Mouse (Mus musculus) liver, embryonic 14.5 days (tissue): ENCODE results near the gene Ksr2. TPM values are rescaled to one million over a fixed set of nuclear protein-coding genes. Genes with fewer than 3 reads are reported as not detected.

ENCODE experiments used
- ATAC-seq: fragments of 200-750 bp; cut with Nextera tagmentation; 2 replicates; pipeline ENCODE4 v1.8.0; 2017; ENCODE audit warnings: moderate number of reproducible peaks, mild to moderate bottlenecking, moderate library complexity; ENCODE audit not compliant: insufficient read depth
- DNase-seq, 3 experiments: peaks; one replicate each; pipeline ENCODE4 v3.0.0-alpha.2; 2012 to 2013; ENCODE audit warnings: low read depth in 3 of 3, low spot score in 3 of 3
- H3K27ac ChIP-seq: fragments of 300-500 bp; sonication (generic); 2 replicates; pipeline ENCODE4 v1.5.1; 2014; ENCODE audit warnings: moderate library complexity, mild to moderate bottlenecking, control low read depth, inconsistent platforms
- H3K27me3 ChIP-seq: fragments of 300-500 bp; sonication (generic); 2 replicates; pipeline ENCODE4 v1.6.1; 2014; ENCODE audit warnings: mild to moderate bottlenecking, low read length, moderate library complexity; ENCODE audit not compliant: control insufficient read depth, insufficient read depth
- H3K36me3 ChIP-seq: fragments of 300-500 bp; sonication (generic); replicated peaks from 2 replicates; pipeline ENCODE4 v1.6.1; 2014; ENCODE audit warnings: low read depth; ENCODE audit not compliant: control insufficient read depth, insufficient read depth
- H3K4me1 ChIP-seq, 2 experiments: fragments of 200-500 bp in 1 of 2; fragments of 300-500 bp in 1 of 2; sonication (generic) in 1 of 2; replicated peaks; 2 replicates each; pipeline ENCODE4 v1.6.1; 2012 to 2014; ENCODE audit warnings: antibody characterized with exemption in 1 of 2, inconsistent platforms in 1 of 2, low read length in 1 of 2; ENCODE audit not compliant: control insufficient read depth in 2 of 2, insufficient read depth in 2 of 2
- H3K4me2 ChIP-seq: fragments of 300-500 bp; sonication (generic); 2 replicates; pipeline ENCODE4 v1.6.1; 2014; ENCODE audit warnings: low read depth, mild to moderate bottlenecking, control low read depth, moderate library complexity
- H3K4me3 ChIP-seq, 2 experiments: fragments of 200-500 bp in 1 of 2; fragments of 300-500 bp in 1 of 2; sonication (generic) in 1 of 2; 2 replicates each; pipeline ENCODE4 v1.5.1; 2012 to 2014; ENCODE audit warnings: low read depth in 2 of 2, low read length in 2 of 2, mild to moderate bottlenecking in 2 of 2, control low read depth in 1 of 2, inconsistent platforms in 1 of 2, moderate library complexity in 1 of 2; ENCODE audit not compliant: insufficient read depth in 1 of 2
- H3K9ac ChIP-seq: fragments of 300-500 bp; sonication (generic); replicated peaks from 2 replicates; pipeline ENCODE4 v1.6.1; 2014; ENCODE audit warnings: mild to moderate bottlenecking, control low read depth, moderate library complexity
- H3K9me3 ChIP-seq: fragments of 300-500 bp; sonication (generic); 2 replicates; pipeline ENCODE4 v1.6.1; 2016; ENCODE audit warnings: low read length, mixed read lengths; ENCODE audit not compliant: control insufficient read depth
- CTCF ChIP-seq: IDR thresholded peaks from 2 replicates; pipeline ENCODE4 v1.5.1; 2016; ENCODE audit warnings: antibody characterized with exemption, low read depth, control low read depth
- EP300 ChIP-seq: IDR thresholded peaks from 2 replicates; pipeline ENCODE4 v1.6.1; 2016; ENCODE audit warnings: antibody characterized with exemption, low read depth
- WGBS: fragments of 180-500 bp; shearing (Covaris S2); extraction: QIAGEN DNeasy Blood & Tissue Kit; methylation state at CpG from one replicate; pipeline ENCODE4 v1.1.7; 2014; ENCODE audit not compliant: insufficient replicate concordance; 5-methylcytosine and 5-hydroxymethylcytosine counted together
- polyA plus RNA-seq, 2 experiments: library from polyadenylated mRNA; depleted of rRNA in 1 of 2; stranded (reverse) in 1 of 2; unstranded in 1 of 2; fragments of >200 nt; fragmentation: Nextera tagmentation in 1 of 2; extraction: Ambion mirVana in 1 of 2; gene quantifications; 2 replicates each; pipeline versions ENCODE4 v1.2.1 to v1.2.3; 2012 to 2014

Ksr2 gene
- polyA plus RNA-seq, 2 experiments, result 0.01 to 0.04 TPM

DNA sequence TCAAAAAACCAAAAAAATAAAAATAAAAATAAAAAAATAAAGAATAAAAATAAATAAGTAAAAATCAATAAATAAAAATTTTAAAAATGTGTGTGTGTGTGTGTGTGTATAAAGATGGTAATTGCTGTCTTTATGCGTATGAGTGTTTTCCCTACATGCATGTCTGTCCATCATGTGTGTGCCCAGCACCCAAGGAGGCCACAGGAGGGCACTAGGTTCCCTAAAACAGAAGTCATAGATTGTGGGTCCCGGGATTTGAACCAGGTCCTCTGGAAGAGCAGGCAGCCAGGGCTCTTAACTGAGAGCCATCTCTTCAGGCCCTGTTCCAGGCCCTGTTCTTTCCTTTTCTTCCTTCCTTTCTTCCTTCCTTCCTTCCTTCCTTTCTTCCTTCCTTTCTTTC is 38.2 kb downstream of the Ksr2 start:
- Histone ChIP-seq H3K9me3 (no peaks in the 10 kb centered on the region), H3K4me1 (no peaks in the 10 kb centered on the region), H3K9ac (no peak overlapping the region), H3K27me3 (no peaks in the 10 kb centered on the region), H3K27ac (no peak overlapping the region), H3K36me3 (no peaks in the 10 kb centered on the region), H3K4me2 (no peak overlapping the region), H3K4me3 (no peak overlapping the region)
- ATAC-seq (no peak), DNase-seq (no peak)
- 69% methylated on average over 2 of the region's 2 CpGs for WGBS
- no peak for TF ChIP-seq CTCF
- TF ChIP-seq EP300, result no peak

- Histone ChIP-seq H3K4me2 (no peak overlapping the region), H3K4me3 (no peak overlapping the region), H3K36me3 (no peaks in the 10 kb centered on the region), H3K27ac (no peak overlapping the region), H3K27me3 (no peaks in the 10 kb centered on the region), H3K9me3 (no peaks in the 10 kb centered on the region), H3K4me1 (peaks cover 0 to 12% of the 10 kb centered on the region in 2 experiments; a peak in 3 of 4 replicates), H3K9ac (no peak overlapping the region)
- WGBS, result 59% methylated on average over 8 of the region's 8 CpGs
- TF ChIP-seq CTCF (no peak), EP300 (no peak)
- no peak for ATAC-seq
- DNase-seq, result no peak
Observed at GRCm38 (mm10) chr5:117455546-117455945, 41.7 kb downstream of the Ksr2 start.

- no peaks in the 10 kb centered on the region for H3K9me3 ChIP-seq
- no peaks in the 10 kb centered on the region for H3K36me3 ChIP-seq
- DNase-seq, result no peak
- peaks cover 0 to 12% of the 10 kb centered on the region in 2 experiments; a peak in 3 of 4 replicates for H3K4me1 ChIP-seq
- no peak overlapping the region for H3K9ac ChIP-seq
- no peak for ATAC-seq
- H3K4me3 ChIP-seq, result no peak overlapping the region
- WGBS, result 78% methylated on average over 9 of the region's 9 CpGs
- H3K4me2 ChIP-seq, result no peak overlapping the region
- no peak overlapping the region for H3K27ac ChIP-seq
- TF ChIP-seq CTCF (no peak), EP300 (no peak)
- H3K27me3 ChIP-seq, result no peaks in the 10 kb centered on the region
Observed at GRCm38 (mm10) chr5:117457121-117457520, 43.3 kb downstream of the Ksr2 start.

DNA sequence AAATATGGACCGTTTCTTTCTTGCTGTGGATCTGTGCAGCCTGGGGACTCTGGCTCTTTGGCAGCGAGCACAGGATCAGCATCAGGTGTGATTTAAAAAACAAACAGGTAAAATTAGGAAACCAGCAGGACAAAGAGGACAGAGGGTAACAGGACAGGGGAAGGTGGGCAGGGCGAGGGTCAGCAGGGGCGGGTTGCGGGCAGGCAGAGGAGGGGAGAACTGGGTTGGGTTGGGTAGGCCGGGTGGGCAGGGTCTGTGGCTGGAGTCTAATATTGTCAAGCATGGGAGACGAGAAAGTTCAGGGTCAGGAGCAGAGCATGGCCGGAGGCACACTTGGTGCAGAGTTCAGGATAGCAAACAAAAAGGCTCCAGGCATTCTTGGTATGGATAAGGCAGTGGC is 43.8 kb downstream of the Ksr2 start:
- H3K4me1 ChIP-seq, result peaks cover 0 to 12% of the 10 kb centered on the region in 2 experiments; a peak in 3 of 4 replicates
- ATAC-seq (peak; percentile 33; the same call in 1 of the 2 replicates), DNase-seq (no peak)
- no peak overlapping the region for H3K4me2 ChIP-seq
- 65% methylated on average over 8 of the region's 8 CpGs for WGBS
- H3K36me3 ChIP-seq, result no peaks in the 10 kb centered on the region
- H3K27ac ChIP-seq, result no peak overlapping the region
- H3K27me3 ChIP-seq, result no peaks in the 10 kb centered on the region
- H3K9me3 ChIP-seq, result no peaks in the 10 kb centered on the region
- H3K9ac ChIP-seq, result no peak overlapping the region
- H3K4me3 ChIP-seq, result no peak overlapping the region
- TF ChIP-seq EP300, result no peak

- H3K27ac ChIP-seq, result no peak overlapping the region
- H3K4me1 ChIP-seq, result peaks cover 0 to 12% of the 10 kb centered on the region in 2 experiments; a peak in 3 of 4 replicates
- H3K9me3 ChIP-seq, result no peaks in the 10 kb centered on the region
- no peaks in the 10 kb centered on the region for H3K36me3 ChIP-seq
- H3K4me3 ChIP-seq, result no peak overlapping the region
- no peak for DNase-seq
- no peak overlapping the region for H3K4me2 ChIP-seq
- peak; percentile 79; the same call in 1 of the 2 replicates for ATAC-seq
- no peak overlapping the region for H3K9ac ChIP-seq
- H3K27me3 ChIP-seq, result no peaks in the 10 kb centered on the region
- 19% methylated on average over 9 of the region's 9 CpGs for WGBS
- TF ChIP-seq EP300 (peak; percentile 45), CTCF (no peak)
Observed at GRCm38 (mm10) chr5:117458899-117459298, 45.1 kb downstream of the Ksr2 start.
